Mouse (Mus musculus): ENCODE measurements around the gene Sympk. TPM values are rescaled to one million over a fixed set of nuclear protein-coding genes. Genes with fewer than 3 reads are reported as not detected.

Gene Sympk
- total RNA-seq (2023; ENCODE audit: inconsistent age), result 99.2 to 117 TPM (median 107 TPM) in 4 replicates

GRCm38 (mm10) chr7:19024096-19024506 lies at the start of gene Sympk:
Sympk (plus strand) TSS chr7:19024377.

GRCm38 (mm10) chr7:18987100-18987499 lies 37.1 kb upstream of the Sympk start, which contains the start of gene Nanos2:
Nanos2 (plus strand) TSS chr7:18987400.

GRCm38 (mm10) chr7:18990601-18991295 lies 33.4 kb upstream of the Sympk start, which contains the start of gene Mypop:
Mypop (plus strand) TSS chr7:18991245.

GRCm38 (mm10) chr7:19003902-19004630 lies 20.1 kb upstream of the Sympk start, which contains the start of gene Irf2bp1:
Irf2bp1 (plus strand) TSS chr7:19004044.

GRCm38 (mm10) chr7:19023357-19023814 lies 791 bp upstream of the Sympk start, which contains the start of gene Foxa3:
Foxa3 (minus strand) TSS chr7:19023538.

GRCm38 (mm10) chr7:19054047-19054776 lies 30.0 kb downstream of the Sympk start, which contains the start of gene Rsph6a:
Rsph6a (plus strand) TSS chr7:19054690.

GRCm38 (mm10) chr7:19075723-19076585 lies 51.8 kb downstream of the Sympk start, which contains the start of gene Dmwd:
Dmwd (plus strand) TSS chr7:19076227.

GRCm38 (mm10) chr7:19083701-19084100 lies 59.5 kb downstream of the Sympk start, which contains the start of gene Dmpk:
Dmpk (plus strand) TSS chr7:19083849.

GRCm38 (mm10) chr7:19094471-19094825 lies 70.3 kb downstream of the Sympk start, which contains the start of gene Six5:
Six5 (plus strand) TSS chr7:19094594.

Other genes with a start within 250 kb of the Sympk start
- not detected in 4 replicates for gene Psg19, start 225.9 kb upstream of the Sympk start, total RNA-seq (2023; ENCODE audit: inconsistent age)
- gene Psg17, start 202.8 kb upstream of the Sympk start, total RNA-seq (2023; ENCODE audit: inconsistent age), result not detected in 4 replicates
- gene Mill2, start 184.4 kb upstream of the Sympk start, total RNA-seq (2023; ENCODE audit: inconsistent age), result not detected in 4 replicates
- 20.5 to 23.4 TPM (median 22.0 TPM) in 4 replicates for gene Pglyrp1, start 153.0 kb upstream of the Sympk start, total RNA-seq (2023; ENCODE audit: inconsistent age)
- gene Ccdc61, start 114.0 kb upstream of the Sympk start, total RNA-seq (2023; ENCODE audit: inconsistent age), result 17.6 to 25.4 TPM (median 23.2 TPM) in 4 replicates
- gene Nova2, start 98.5 kb upstream of the Sympk start, total RNA-seq (2023; ENCODE audit: inconsistent age), result not detected in 4 replicates
- gene Nanos2, start 37.0 kb upstream of the Sympk start, total RNA-seq (2023; ENCODE audit: inconsistent age), result not detected in 4 replicates
- 1.2 to 2.0 TPM (median 1.5 TPM) in 4 replicates for gene Mypop, start 33.1 kb upstream of the Sympk start, total RNA-seq (2023; ENCODE audit: inconsistent age)
- gene Irf2bp1, start 20.3 kb upstream of the Sympk start, total RNA-seq (2023; ENCODE audit: inconsistent age), result 28.5 to 35.3 TPM (median 33.8 TPM) in 4 replicates
- gene Foxa3, start 839 bp upstream of the Sympk start, total RNA-seq (2023; ENCODE audit: inconsistent age), result not detected in 4 replicates
- 1.00 TPM in 1 of 4 replicates, not detected in the others for gene Rsph6a, start 30.3 kb downstream of the Sympk start, total RNA-seq (2023; ENCODE audit: inconsistent age)
- gene Dmwd, start 51.9 kb downstream of the Sympk start, total RNA-seq (2023; ENCODE audit: inconsistent age), result 19.7 to 23.8 TPM (median 21.4 TPM) in 4 replicates
- gene Dmpk, start 59.5 kb downstream of the Sympk start, total RNA-seq (2023; ENCODE audit: inconsistent age), result 15.9 to 23.2 TPM (median 19.0 TPM) in 4 replicates
- 0.21 to 0.51 TPM (median 0.34 TPM) in 4 replicates for gene Six5, start 70.2 kb downstream of the Sympk start, total RNA-seq (2023; ENCODE audit: inconsistent age)
- 0.12 TPM in 1 of 4 replicates, not detected in the others for gene Gm4969, start 94.0 kb downstream of the Sympk start, total RNA-seq (2023; ENCODE audit: inconsistent age)
- 25.7 to 28.5 TPM (median 26.6 TPM) in 4 replicates for gene Fbxo46, start 95.5 kb downstream of the Sympk start, total RNA-seq (2023; ENCODE audit: inconsistent age)
- 10.1 to 12.4 TPM (median 10.5 TPM) in 4 replicates for gene Qpctl, start 124.9 kb downstream of the Sympk start, total RNA-seq (2023; ENCODE audit: inconsistent age)
- gene Snrpd2, start 125.3 kb downstream of the Sympk start, total RNA-seq (2023; ENCODE audit: inconsistent age), result 91.1 to 103 TPM (median 97.6 TPM) in 4 replicates
- gene Gipr, start 141.8 kb downstream of the Sympk start, total RNA-seq (2023; ENCODE audit: inconsistent age), result not detected in 4 replicates
- 20.8 to 29.3 TPM (median 27.0 TPM) in 4 replicates for gene Eml2, start 152.0 kb downstream of the Sympk start, total RNA-seq (2023; ENCODE audit: inconsistent age)
- 0.16 TPM in 1 of 4 replicates, not detected in the others for gene Gpr4, start 188.2 kb downstream of the Sympk start, total RNA-seq (2023; ENCODE audit: inconsistent age)
- gene Opa3, start 204.0 kb downstream of the Sympk start, total RNA-seq (2023; ENCODE audit: inconsistent age), result 46.7 to 54.6 TPM (median 48.7 TPM) in 4 replicates
- 349 to 378 TPM (median 355 TPM) in 4 replicates for gene Vasp, start 247.4 kb downstream of the Sympk start, total RNA-seq (2023; ENCODE audit: inconsistent age)

Measured in B cell, adult (primary cell).